Mouse (Mus musculus): ENCODE data around the gene Pdia4. TPM values are rescaled to one million over a fixed set of nuclear protein-coding genes. Genes with fewer than 3 reads are reported as not detected.
A peak's percentile ranks its signal among the peaks of the same experiment; 100 is the strongest.

Gene Pdia4
- polyA plus RNA-seq, 1 experiment from 2014 or later: 163 TPM

GRCm38 (mm10) chr6:47830104-47831078, 17.2 kb upstream of the Pdia4 start, which contains the start of gene Zfp786:
Gene Zfp786 (minus strand): TSS chr6:47830867.
- Histone ChIP-seq H3K9ac (peak within 1 kb of the TSS; percentile 92), H3K4me3 (peak within 1 kb of the TSS; percentile 86), H3K4me1 (replicated peaks) (peaks cover 21% of the 10 kb centered on the region), H3K36me3 (0 out of 2 replicates have a peak, but pooled peaks cover 2% of the 10 kb centered on the region), H3K9me3 (no peaks in the 10 kb centered on the region), H3K4me2 (peak within 1 kb of the TSS; percentile 62), H3K27me3 (no peaks in the 10 kb centered on the region), H3K27ac (replicated peaks) (peak within 1 kb of the TSS; percentile 97)
- peak; percentile 94 for ATAC-seq (ENCODE audit: low FRiP score, low read depth)
- WGBS: 1% methylated on average over 64 of the region's 64 CpGs

- H3K27me3 ChIP-seq: no peaks in the 10 kb centered on the region
- H3K36me3 ChIP-seq: peaks cover 15% of the 10 kb centered on the region
- H3K9me3 ChIP-seq: no peaks in the 10 kb centered on the region
- peaks cover 21% of the 10 kb centered on the region for H3K4me1 ChIP-seq (replicated peaks)
- ATAC-seq (ENCODE audit: low FRiP score, low read depth): no peak
- peak overlapping the region; percentile 92; the same call in 1 of the 2 replicates for H3K9ac ChIP-seq
- peak overlapping the region; percentile 97 for H3K27ac ChIP-seq (replicated peaks)
- peak overlapping the region; percentile 62 for H3K4me2 ChIP-seq
- WGBS: 8% methylated on average over 1 of the region's 1 CpGs
- H3K4me3 ChIP-seq: peak overlapping the region; percentile 86
These were observed 15.7 kb upstream of the Pdia4 start for GRCm38 (mm10) chr6:47828950-47829349.

- Histone ChIP-seq H3K4me1 (replicated peaks) (peaks cover 21% of the 10 kb centered on the region), H3K27me3 (no peaks in the 10 kb centered on the region), H3K4me2 (no peak overlapping the region), H3K27ac (replicated peaks) (no peak overlapping the region), H3K4me3 (no peak overlapping the region), H3K36me3 (peaks cover 30% of the 10 kb centered on the region), H3K9me3 (no peaks in the 10 kb centered on the region), H3K9ac (no peak overlapping the region)
- no peak for ATAC-seq (ENCODE audit: low FRiP score, low read depth)
- WGBS: 93% methylated on average over 4 of the region's 4 CpGs
These were observed 14.2 kb upstream of the Pdia4 start for GRCm38 (mm10) chr6:47827462-47827861.

- Histone ChIP-seq H3K27me3 (no peaks in the 10 kb centered on the region), H3K4me3 (no peak overlapping the region), H3K9me3 (no peaks in the 10 kb centered on the region), H3K36me3 (peaks cover 60% of the 10 kb centered on the region), H3K27ac (replicated peaks) (no peak overlapping the region), H3K4me2 (no peak overlapping the region), H3K4me1 (replicated peaks) (peaks cover 9% of the 10 kb centered on the region), H3K9ac (no peak overlapping the region)
- no peak for ATAC-seq (ENCODE audit: low FRiP score, low read depth)
- 73% methylated on average over 2 of the region's 2 CpGs for WGBS
These were observed 11.0 kb upstream of the Pdia4 start for GRCm38 (mm10) chr6:47824241-47824640.

GRCm38 (mm10) chr6:47821776-47822175, 8.5 kb upstream of the Pdia4 start:
- H3K36me3 ChIP-seq: peaks cover 71% of the 10 kb centered on the region
- no peak overlapping the region for H3K4me3 ChIP-seq
- H3K27ac ChIP-seq (replicated peaks): no peak overlapping the region
- H3K9me3 ChIP-seq: no peaks in the 10 kb centered on the region
- WGBS: 93% methylated on average over 6 of the region's 6 CpGs
- H3K4me2 ChIP-seq: no peak overlapping the region
- H3K4me1 ChIP-seq (replicated peaks): no peaks in the 10 kb centered on the region
- H3K27me3 ChIP-seq: no peaks in the 10 kb centered on the region
- no peak overlapping the region for H3K9ac ChIP-seq
- no peak for ATAC-seq (ENCODE audit: low FRiP score, low read depth)

- H3K27me3 ChIP-seq: no peaks in the 10 kb centered on the region
- no peaks in the 10 kb centered on the region for H3K9me3 ChIP-seq
- no peak for ATAC-seq (ENCODE audit: low FRiP score, low read depth)
- H3K4me1 ChIP-seq (replicated peaks): no peaks in the 10 kb centered on the region
- peaks cover 71% of the 10 kb centered on the region for H3K36me3 ChIP-seq
- WGBS: 96% methylated on average over 5 of the region's 5 CpGs
- H3K4me3 ChIP-seq: no peak overlapping the region
- no peak overlapping the region for H3K4me2 ChIP-seq
- H3K9ac ChIP-seq: no peak overlapping the region
- H3K27ac ChIP-seq (replicated peaks): no peak overlapping the region
These were observed 8.0 kb upstream of the Pdia4 start for GRCm38 (mm10) chr6:47821236-47821635.

GRCm38 (mm10) chr6:47819626-47820325, 6.5 kb upstream of the Pdia4 start:
- Histone ChIP-seq H3K4me3 (no peak overlapping the region), H3K27ac (replicated peaks) (no peak overlapping the region), H3K9ac (no peak overlapping the region), H3K27me3 (no peaks in the 10 kb centered on the region), H3K9me3 (no peaks in the 10 kb centered on the region), H3K4me2 (no peak overlapping the region), H3K36me3 (peaks cover 64% of the 10 kb centered on the region), H3K4me1 (replicated peaks) (no peaks in the 10 kb centered on the region)
- 94% methylated on average over 23 of the region's 23 CpGs for WGBS
- ATAC-seq (ENCODE audit: low FRiP score, low read depth): no peak

GRCm38 (mm10) chr6:47818721-47819120, 5.5 kb upstream of the Pdia4 start:
- no peak overlapping the region for H3K4me3 ChIP-seq
- peaks cover 8% of the 10 kb centered on the region; the same call in 1 of the 2 replicates for H3K4me1 ChIP-seq (replicated peaks)
- H3K9me3 ChIP-seq: no peaks in the 10 kb centered on the region
- no peak overlapping the region for H3K27ac ChIP-seq (replicated peaks)
- H3K27me3 ChIP-seq: no peaks in the 10 kb centered on the region
- no peak overlapping the region for H3K4me2 ChIP-seq
- ATAC-seq (ENCODE audit: low FRiP score, low read depth): no peak
- H3K36me3 ChIP-seq: peaks cover 53% of the 10 kb centered on the region
- H3K9ac ChIP-seq: no peak overlapping the region
- 95% methylated on average over 8 of the region's 8 CpGs for WGBS

- Histone ChIP-seq H3K9me3 (no peaks in the 10 kb centered on the region), H3K27me3 (no peaks in the 10 kb centered on the region), H3K27ac (replicated peaks) (no peak overlapping the region), H3K4me3 (no peak overlapping the region), H3K4me1 (replicated peaks) (peaks cover 20% of the 10 kb centered on the region), H3K36me3 (peaks cover 30% of the 10 kb centered on the region), H3K4me2 (no peak overlapping the region), H3K9ac (no peak overlapping the region)
- no peak for ATAC-seq (ENCODE audit: low FRiP score, low read depth)
- WGBS: 97% methylated on average over 1 of the region's 1 CpGs
These were observed 2.9 kb upstream of the Pdia4 start for GRCm38 (mm10) chr6:47816151-47816550.

- Histone ChIP-seq H3K36me3 (peaks cover 3% of the 10 kb centered on the region; the same call in 1 of the 2 replicates), H3K4me3 (peak overlapping the region; percentile 81), H3K9ac (peak overlapping the region; percentile 86), H3K4me2 (peak overlapping the region; percentile 78), H3K9me3 (no peaks in the 10 kb centered on the region), H3K27me3 (no peaks in the 10 kb centered on the region), H3K4me1 (replicated peaks) (peaks cover 40% of the 10 kb centered on the region), H3K27ac (replicated peaks) (peak overlapping the region; percentile 91)
- WGBS: under 1% methylated on average over 17 of the region's 17 CpGs
- ATAC-seq (ENCODE audit: low FRiP score, low read depth): no peak
These were observed 837 bp downstream of the Pdia4 start for GRCm38 (mm10) chr6:47812271-47812915.

GRCm38 (mm10) chr6:47811324-47811723, 1.9 kb downstream of the Pdia4 start:
- H3K27me3 ChIP-seq: no peaks in the 10 kb centered on the region
- H3K36me3 ChIP-seq: peaks cover 7% of the 10 kb centered on the region
- H3K4me3 ChIP-seq: peak overlapping the region; percentile 81
- H3K9me3 ChIP-seq: no peaks in the 10 kb centered on the region
- 70% methylated on average over 5 of the region's 5 CpGs for WGBS
- peaks cover 40% of the 10 kb centered on the region for H3K4me1 ChIP-seq (replicated peaks)
- peak overlapping the region; percentile 78 for H3K4me2 ChIP-seq
- no peak for ATAC-seq (ENCODE audit: low FRiP score, low read depth)
- H3K27ac ChIP-seq (replicated peaks): no peak overlapping the region
- H3K9ac ChIP-seq: 0 out of 2 replicates have a peak overlapping the region, but pooled peaks have one; percentile 86
